Mouse (Mus musculus) erythroblast, embryonic 14.5 days (primary cell): ENCODE measurements around the gene Umps.

ENCODE experiments used
- GATA1 ChIP-seq: IDR thresholded peaks from 2 replicates; pipeline ENCODE4 v1.6.1; 2012; ENCODE audit warnings: low read length, inconsistent platforms, mixed read lengths
- TAL1 ChIP-seq: IDR thresholded peaks from 3 replicates; pipeline ENCODE4 v1.6.1; 2012; ENCODE audit warnings: low read length, inconsistent platforms, mixed read lengths

- TF ChIP-seq TAL1 (no peak), GATA1 (no peak)
Observed at GRCm38 (mm10) chr16:33999388-33999787, 32.5 kb upstream of the Umps start.
